Mouse (Mus musculus) right cerebral cortex, adult 18-20 months (tissue): ENCODE measurements around the gene Gm29133.

ENCODE experiments used
- DNase-seq: peaks from one replicate; pipeline ENCODE4 v3.0.0; 2022; ENCODE audit warnings: mixed read lengths

The Gm29133 gene

DNA sequence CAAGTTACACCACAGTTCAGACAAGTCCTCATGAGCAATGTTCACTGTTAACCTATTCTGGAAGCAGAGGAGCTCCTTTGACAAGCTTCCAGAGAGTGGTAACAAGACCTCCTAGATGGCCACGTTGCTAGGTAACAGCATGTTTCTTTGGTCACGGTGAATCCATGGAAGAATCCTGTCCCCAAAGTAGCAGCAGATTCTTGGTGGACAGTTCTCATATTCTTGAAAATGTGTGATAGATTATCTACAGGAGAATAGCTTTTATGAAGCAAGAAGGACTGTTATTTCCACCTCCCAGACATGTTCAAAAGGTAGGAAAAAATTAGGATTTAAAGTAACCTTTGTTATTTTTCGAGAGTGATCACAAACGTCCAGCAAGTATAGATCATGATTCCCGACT, at the start of gene Gm29133:
Gene Gm29133, plus strand, starts transcription at position 301 of the 400 bp plus-strand sequence.
- no peak for DNase-seq

DNA sequence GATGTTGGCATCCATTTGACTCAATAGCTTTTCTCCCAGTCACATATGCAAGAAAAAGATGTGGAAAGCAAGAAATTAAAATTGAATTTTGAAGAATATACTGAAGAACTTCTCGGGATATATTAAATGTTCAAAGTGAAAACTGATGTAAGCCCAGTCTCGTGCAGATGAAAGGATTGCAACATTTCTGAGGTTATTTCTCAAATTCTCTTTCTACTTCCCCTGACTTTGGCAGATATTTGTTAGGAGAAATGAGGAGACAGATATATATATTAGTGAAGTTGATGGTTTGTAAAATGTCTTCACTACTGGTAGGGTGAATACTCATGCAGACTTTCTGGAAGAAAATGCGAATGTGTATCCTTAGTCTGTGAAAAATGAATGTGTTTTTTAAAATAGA, 48.9 kb upstream of the Gm29133 start:
- no peak for DNase-seq

DNA sequence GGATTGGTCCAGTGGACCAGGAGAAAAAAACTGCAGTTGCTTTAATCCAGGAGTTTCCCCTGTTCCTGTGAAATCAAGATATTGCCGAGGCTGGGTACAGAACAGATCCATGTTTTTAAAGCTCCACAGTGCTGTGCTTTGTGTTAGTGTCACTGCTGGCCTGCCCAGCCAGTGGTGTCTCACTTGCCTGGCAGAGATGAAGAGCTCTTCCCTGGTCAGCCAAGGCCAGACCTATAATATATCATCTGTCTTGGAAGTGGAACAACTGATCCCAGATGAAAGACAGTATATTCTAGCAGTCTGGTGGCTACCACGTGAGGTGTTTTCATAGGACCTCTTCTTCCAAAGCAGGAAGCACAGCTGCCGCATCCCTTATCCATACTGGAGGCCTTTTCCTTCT, 46.7 kb upstream of the Gm29133 start:
- no peak for DNase-seq

GRCm38 (mm10) chr3:75706536-75706935, 41.5 kb upstream of the Gm29133 start:
- DNase-seq: peak; percentile 67

DNA sequence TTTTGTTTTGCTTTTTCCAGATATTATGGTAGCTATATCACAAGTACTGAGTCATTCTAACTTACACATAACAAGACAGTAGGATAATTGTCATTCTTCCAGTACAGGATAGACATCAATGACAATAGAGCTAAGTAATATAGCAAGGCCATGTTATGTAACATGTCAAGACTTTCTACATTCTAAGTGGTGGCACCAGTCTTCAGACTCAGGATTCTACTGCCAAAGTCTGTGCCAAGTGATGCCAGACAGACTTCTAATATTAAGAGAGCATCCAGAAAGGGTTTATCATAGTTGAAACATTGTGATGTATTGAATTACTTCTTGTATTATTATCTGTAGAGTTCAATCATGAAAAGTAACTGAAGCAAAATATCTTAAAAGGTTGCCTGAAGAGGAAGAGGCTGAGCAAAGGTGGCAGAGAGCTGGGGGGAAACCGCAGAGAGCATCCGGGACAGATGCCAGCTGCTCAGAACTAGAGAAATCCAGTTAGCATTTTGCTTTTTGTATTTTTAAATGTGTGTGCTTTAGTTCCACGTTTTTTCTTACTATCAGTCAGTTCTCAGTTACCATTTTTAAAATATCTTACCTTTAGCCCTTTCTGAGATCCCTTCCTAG, 34.2 kb upstream of the Gm29133 start:
- no peak for DNase-seq

GRCm38 (mm10) chr3:75720663-75721062, 27.3 kb upstream of the Gm29133 start:
- no peak for DNase-seq

DNA sequence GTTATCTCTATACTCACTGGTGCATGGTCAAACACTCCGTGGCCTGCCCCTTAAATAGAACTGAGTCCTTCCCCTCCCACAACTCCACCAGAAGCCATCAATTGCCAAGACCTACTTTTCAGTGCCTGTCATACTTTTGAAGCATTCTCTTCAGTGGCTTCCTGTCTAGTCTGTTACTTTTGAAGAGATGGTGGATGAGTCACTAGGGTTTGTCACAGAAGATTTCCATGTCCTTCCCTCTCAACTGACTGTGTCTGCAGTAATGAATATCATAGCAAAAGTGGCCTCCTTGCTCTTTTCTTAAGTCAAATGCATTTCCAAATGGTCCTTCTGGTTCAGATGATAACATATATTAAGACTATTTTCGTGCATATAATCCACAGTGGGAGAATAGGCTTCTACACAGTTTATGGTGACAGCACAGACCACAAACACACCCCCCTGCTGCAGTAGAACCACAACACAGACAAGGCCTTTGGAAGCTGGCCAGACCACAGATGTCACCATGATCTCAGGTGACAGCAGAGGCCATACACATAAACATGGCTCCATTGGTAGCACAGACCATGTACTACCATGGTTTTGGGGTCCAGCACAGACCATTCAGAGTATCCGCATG, 16.9 kb upstream of the Gm29133 start:
- no peak for DNase-seq

GRCm38 (mm10) chr3:75743664-75744437, 4.1 kb upstream of the Gm29133 start:
- no peak for DNase-seq

DNA sequence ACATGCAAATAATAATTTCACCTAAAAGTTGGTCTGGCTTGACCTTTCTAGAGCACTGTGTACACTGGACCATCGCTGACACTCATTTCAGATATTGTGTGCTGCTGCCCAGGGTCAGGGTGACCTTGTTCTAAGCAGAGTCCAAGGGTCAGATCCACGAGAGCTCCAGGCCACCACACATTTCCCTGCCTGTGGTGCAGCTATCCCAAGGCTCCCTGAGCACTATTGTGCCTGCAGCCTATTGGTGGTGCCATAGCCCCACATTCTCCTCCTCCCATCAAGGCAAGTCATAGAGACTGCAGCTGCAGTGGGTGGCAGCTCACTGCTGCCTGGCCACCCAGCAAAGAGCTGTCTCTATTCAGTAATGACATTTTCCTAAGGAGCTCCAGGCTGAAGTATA, 2.7 kb upstream of the Gm29133 start:
- no peak for DNase-seq

- DNase-seq: no peak
Observed at GRCm38 (mm10) chr3:75763351-75763750, 15.4 kb downstream of the Gm29133 start.

DNA sequence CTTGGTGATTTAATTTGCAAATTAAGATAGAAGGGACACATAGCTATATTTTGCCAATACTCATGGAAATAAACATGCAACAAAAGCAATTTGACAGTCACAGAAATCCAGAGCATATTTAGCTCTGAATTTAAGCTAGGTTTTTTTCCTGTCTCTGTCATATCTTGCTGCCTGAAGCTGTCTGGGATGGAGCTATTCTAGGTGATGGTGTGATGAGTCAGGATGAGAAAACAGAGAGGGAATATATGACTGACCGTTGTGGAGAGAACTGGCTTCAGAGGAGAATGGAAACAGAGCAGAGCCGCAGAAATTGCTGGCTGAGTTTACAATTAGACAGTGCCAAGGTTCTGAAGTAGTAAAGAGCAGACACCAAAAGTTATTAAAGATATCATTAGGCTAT, 26.3 kb downstream of the Gm29133 start:
- no peak for DNase-seq

DNA sequence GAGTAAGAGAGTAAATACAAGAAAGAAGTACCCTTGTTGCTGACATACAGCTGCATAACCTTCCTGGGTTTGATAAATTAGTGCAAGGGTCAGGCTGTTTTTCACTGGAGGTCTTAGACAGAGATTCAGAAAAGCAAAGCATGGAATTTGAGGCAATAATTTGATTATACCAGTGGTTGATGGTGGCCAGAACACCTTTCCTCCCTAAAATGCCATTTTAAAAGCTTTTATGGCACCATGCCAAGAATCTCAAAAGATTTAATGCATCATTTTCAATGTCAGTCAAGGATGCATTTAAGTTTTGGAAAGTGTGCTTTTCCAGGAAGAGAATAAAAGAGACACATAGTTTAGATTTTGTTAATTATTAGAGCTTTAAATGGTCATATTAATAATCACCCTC, 60.0 kb downstream of the Gm29133 start:
- no peak for DNase-seq

DNA sequence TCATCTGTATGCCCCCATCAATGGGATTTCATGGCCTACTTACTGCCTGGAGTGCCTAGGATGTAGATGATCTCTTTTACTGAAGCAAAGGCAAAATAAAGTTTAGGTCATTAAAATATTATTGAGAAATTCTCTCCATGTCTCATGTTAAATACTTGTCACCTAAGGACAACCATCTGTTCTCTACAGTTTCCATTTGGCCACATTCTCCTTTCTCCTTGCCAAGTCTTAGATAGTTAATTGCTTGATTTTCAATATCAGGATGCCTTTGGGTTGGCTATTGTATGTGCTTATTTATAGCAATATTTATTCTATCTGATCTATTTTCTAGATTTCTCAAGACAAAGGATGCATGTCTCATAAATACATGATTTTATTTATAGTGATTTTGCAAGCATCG, 75.9 kb downstream of the Gm29133 start:
- no peak for DNase-seq

DNA sequence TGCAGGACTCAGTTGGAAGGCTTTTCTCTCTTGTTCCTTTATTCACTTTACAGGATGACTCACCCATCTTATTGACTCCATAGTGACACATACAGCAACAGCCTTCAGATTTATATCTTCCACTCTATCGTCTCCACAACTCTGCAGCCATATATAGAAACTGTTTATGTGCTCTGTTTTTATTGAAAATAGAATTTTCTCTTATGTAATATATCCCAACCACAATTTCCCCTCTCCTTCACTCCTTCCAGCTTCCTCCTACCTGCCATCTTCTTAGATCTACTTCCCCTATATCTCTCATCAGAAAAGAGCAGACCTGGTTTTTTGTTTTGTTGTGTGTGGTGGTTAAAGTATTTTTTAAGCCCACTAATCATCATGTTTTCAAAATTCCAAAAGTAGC, 76.5 kb downstream of the Gm29133 start:
- no peak for DNase-seq

DNA sequence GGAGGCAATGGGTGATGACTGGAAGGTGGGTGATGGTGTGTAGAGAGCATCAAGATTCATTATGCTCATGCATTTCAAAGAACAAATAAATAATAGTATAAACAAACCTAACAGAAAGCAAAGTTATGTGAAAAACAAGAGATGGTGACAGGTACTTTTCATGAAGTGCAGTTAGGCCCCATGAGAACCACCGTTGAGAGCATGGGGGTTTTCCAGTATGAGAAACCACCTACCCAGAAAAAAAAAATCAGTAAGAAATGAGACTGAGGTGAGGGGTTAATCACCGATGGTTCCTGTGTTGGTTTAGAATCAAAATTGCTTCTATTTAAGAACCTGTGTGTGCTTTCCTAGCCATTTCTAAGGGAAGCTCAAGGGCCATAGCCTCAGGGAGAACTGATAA, 86.8 kb downstream of the Gm29133 start:
- no peak for DNase-seq

DNA sequence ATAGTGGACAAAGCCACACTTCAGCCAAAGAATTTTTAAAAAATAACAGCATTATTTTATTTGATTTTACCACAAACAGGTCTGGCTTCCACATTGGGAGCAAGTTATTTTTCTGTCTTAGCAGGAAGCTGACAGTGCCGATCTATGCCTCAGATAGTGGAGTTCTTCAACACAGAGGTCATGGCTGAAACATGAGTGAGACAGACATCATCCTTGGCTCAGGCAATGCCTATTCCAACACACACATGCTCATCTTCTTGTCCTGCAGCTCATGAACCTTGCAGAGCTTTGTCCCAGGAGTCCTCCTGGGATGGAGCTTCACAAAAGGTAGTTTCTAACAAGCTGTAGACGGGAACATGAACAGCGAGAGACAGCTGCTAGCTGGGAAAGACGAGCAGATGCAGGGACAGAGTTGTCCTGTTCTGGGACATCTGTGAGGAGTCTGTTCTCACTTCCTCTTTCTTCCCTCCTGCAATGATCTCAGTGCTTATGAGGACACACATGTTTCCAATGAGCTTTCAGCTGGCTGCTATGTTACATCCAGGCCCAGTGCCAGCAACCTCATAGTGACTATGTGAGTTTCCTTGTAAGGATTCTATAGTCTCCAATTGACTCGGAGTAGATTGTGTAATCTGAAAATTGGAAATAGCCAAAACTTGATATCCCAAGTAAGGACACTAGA, 87.4 kb downstream of the Gm29133 start:
- no peak for DNase-seq
